Mouse (Mus musculus): ENCODE measurements around the gene Zcrb1.

DNA sequence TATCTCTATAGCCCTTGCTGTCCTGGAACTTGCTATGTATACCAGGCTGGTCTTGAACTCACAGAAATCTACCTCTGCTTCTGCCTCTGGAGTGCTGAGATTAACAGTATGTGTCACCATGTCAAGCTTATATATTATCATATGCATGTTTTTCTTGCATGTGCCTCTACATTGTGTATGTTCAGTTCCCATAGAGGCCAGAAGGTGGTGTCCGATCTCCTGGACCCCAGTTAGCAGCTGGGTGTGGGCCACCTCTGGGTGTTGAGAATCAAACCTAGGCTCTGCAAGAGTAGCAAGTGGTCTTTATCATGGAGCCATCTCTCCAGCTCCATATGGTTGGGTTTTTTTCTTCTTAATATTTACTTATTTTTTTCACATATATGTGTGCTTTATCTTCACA lies 24.4 kb upstream of the Zcrb1 start:
- TF ChIP-seq POLR2A (IDR thresholded peaks at IDR 0.05; ENCODE audit: extremely low read depth, insufficient read depth, low read length) (no peak), CTCF (IDR thresholded peaks at IDR 0.05; ENCODE audit: low read depth, low read length) (no peak)
